Mouse (Mus musculus): Measurements from ENCODE around the gene Ninl. TPM values are rescaled to one million over a fixed set of nuclear protein-coding genes. Genes with fewer than 3 reads are reported as not detected.
"Not testable (repeated sequence)": the region's sequence is repeated elsewhere in the genome, so short reads cannot be mapped to it uniquely, and the experiment has no call there.

The Ninl gene
- polyA plus RNA-seq, 1 experiment from 2014 or later: 11.8 TPM

DNA sequence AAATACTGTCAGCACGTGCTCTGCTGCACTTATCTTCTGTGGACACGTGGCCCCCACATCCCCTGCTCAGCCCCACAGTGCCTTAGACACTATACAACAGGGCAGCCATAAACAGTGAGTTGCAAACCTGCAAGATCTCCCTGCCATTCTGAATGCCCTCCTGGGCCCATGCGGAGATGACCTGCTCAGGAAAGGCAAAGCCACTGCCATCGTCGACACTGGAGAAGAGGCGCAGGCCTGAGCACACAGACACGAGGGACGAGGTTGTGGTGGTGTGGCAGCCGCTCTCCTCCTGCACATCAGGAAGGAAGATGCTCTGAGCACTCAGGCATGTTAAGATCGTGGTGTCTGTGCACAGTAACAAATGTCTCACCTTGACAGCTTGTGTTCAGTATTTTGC, 73.2 kb downstream of the Ninl start:
- DNase-seq (ENCODE audit: low spot score): no peak
- Histone ChIP-seq H3K4me1 (replicated peaks) (no peaks in the 10 kb centered on the region), H3K4me3 (no peak overlapping the region), H3K36me3 (peaks cover 93% of the 10 kb centered on the region), H3K9me3 (no peaks in the 10 kb centered on the region), H3K27me3 (ENCODE audit: insufficient read depth, poor library complexity, severe bottlenecking) (no peaks in the 10 kb centered on the region), H3K27ac (no peak overlapping the region)
- 93% methylated on average over 10 of the region's 10 CpGs for WGBS

DNA sequence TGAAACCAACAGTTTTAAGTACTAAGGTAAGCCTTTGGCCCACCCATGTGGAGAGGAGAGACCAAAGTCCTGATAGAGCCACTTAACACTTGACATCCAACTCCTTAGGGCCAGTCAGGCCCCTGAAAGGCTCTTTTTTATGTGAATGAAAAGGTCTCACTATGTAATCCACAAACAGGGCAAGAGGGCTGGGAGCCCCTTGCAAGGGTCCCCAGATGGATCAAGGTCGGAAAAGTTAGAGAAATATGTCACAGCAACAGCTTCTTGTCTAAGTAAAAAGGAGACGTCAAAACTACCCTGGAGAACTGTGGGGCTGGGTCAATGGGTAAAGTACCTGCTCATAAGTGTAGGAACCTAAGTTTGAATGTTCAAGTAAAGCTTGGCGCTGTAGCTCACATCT, 74.5 kb downstream of the Ninl start:
- H3K36me3 ChIP-seq: peaks cover 92% of the 10 kb centered on the region
- no peaks in the 10 kb centered on the region for H3K9me3 ChIP-seq
- WGBS: 86% methylated on average over 3 of the region's 3 CpGs
- DNase-seq (ENCODE audit: low spot score): no peak
- H3K27me3 ChIP-seq (ENCODE audit: insufficient read depth, poor library complexity, severe bottlenecking): no peaks in the 10 kb centered on the region
- no peak overlapping the region for H3K4me3 ChIP-seq
- H3K27ac ChIP-seq: no peak overlapping the region
- no peaks in the 10 kb centered on the region for H3K4me1 ChIP-seq (replicated peaks)

DNA sequence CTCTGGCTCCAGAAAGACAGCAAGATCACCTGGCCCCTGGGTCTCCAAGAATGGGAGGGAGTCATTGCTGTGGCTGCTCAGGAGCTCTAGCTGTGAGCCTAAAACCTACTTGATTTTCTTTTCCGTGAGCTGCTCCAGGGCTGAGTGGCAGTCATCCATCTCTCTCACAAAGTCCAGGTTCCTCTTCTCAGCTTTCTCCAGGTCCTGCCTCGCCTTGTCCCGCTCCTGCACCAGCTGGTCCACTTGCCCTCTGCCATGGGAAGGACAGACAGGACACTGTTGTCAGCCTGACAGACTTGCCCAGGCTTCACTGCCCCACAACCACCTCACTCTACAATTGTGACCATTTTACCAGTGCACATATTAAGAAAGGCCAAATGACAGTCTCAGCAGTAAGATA, 75.9 kb downstream of the Ninl start:
- H3K4me3 ChIP-seq: no peak overlapping the region
- WGBS: 89% methylated on average over 3 of the region's 3 CpGs
- H3K27me3 ChIP-seq (ENCODE audit: insufficient read depth, poor library complexity, severe bottlenecking): no peaks in the 10 kb centered on the region
- H3K27ac ChIP-seq: no peak overlapping the region
- H3K9me3 ChIP-seq: no peaks in the 10 kb centered on the region
- DNase-seq (ENCODE audit: low spot score): no peak
- no peaks in the 10 kb centered on the region for H3K4me1 ChIP-seq (replicated peaks)
- H3K36me3 ChIP-seq: peaks cover 92% of the 10 kb centered on the region

DNA sequence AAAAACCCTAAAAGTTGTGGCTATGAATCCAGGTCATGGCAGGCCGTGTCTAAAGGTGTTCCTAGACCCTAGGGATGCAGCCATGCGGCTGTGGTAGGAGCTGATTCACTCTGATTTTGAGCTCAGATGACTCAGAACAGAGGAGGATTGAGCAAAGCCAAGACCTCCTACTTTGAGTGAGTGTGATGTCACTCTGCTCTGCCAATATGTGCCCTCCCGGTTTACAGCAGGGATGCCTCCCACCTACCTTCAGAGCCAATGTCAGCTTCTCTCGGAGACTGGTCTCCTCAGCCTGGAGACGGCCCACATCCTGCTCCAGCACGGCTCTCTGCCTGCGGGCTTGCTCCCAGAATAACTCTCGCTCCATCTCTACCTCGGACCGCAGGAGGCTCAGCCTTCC, 79.7 kb downstream of the Ninl start:
- H3K27me3 ChIP-seq (ENCODE audit: insufficient read depth, poor library complexity, severe bottlenecking): no peaks in the 10 kb centered on the region
- H3K9me3 ChIP-seq: no peaks in the 10 kb centered on the region
- no peak overlapping the region for H3K4me3 ChIP-seq
- WGBS: 93% methylated on average over 10 of the region's 10 CpGs
- no peak overlapping the region for H3K27ac ChIP-seq
- H3K4me1 ChIP-seq (replicated peaks): no peaks in the 10 kb centered on the region
- DNase-seq (ENCODE audit: low spot score): no peak
- H3K36me3 ChIP-seq: peaks cover 92% of the 10 kb centered on the region

DNA sequence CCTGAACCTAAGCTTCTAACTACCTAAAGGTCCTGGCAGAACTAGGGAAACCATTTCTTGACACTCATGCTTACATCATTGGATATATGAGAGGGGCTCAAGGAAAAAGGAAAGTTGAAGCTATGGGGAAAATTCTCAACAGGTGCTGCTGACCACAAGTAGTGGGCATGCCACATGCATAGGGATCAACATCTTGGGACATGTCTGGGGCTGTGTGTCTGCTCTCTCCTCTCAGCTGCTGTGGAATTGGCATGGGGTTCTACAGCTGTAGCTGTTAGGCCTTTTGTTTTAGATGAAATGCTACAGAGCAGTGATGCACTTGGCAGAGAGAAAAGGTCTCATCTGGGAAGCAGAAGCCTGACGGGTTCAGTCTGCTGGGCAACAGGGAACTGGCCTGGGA, 83.3 kb downstream of the Ninl start:
- Histone ChIP-seq H3K27ac (no peak overlapping the region), H3K36me3 (peaks cover 95% of the 10 kb centered on the region), H3K4me3 (no peak overlapping the region), H3K27me3 (ENCODE audit: insufficient read depth, poor library complexity, severe bottlenecking) (no peaks in the 10 kb centered on the region), H3K9me3 (no peaks in the 10 kb centered on the region), H3K4me1 (replicated peaks) (no peaks in the 10 kb centered on the region)
- 80% methylated on average over 1 of the region's 1 CpGs for WGBS
- no peak for DNase-seq (ENCODE audit: low spot score)

DNA sequence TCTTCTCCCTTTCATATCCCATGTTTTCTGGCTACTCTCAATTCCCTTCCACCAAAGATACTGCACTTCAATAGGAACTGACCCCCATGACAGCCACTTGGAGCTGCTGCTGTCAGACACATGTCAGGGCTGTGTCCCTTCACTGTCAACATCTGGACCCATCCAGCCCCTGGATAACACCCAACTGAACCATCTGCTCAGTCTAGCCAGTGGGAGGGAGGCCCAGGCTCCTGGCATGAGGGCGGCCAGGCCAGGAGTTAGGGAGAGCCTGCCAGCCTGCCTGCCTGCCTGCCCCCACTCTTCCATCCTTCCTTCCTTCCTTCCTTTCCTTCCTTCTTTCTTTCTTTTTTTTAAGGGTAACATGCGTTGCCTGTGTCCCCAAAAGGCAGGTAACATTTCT, 88.0 kb downstream of the Ninl start:
- H3K4me3 ChIP-seq: no peak overlapping the region
- H3K4me1 ChIP-seq (replicated peaks): no peaks in the 10 kb centered on the region
- 95% methylated on average over 2 of the region's 2 CpGs for WGBS
- H3K27ac ChIP-seq: no peak overlapping the region
- no peak for DNase-seq (ENCODE audit: low spot score)
- H3K27me3 ChIP-seq (ENCODE audit: insufficient read depth, poor library complexity, severe bottlenecking): no peaks in the 10 kb centered on the region
- no peaks in the 10 kb centered on the region for H3K9me3 ChIP-seq
- H3K36me3 ChIP-seq: peaks cover 87% of the 10 kb centered on the region

DNA sequence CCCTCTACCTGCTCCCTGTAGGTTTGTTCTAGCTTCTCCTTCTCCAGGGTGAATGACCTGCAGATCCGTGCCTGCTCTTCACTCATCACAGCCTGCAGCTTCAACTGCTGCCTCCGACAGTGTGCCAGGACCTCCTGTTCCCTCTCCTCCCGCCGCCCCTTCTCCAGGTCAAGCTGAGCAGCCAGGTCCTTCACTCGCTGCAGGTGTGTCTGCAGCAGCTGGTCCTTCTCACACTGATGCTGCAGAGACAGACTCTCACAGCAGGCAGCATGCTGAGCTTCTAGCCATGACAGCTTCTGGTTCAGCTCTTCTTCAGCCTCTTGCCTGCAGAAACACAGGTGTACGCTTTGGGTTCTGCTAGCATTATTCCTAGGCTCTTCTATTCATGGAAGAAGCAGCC, 89.1 kb downstream of the Ninl start:
- Histone ChIP-seq H3K27ac (no peak overlapping the region), H3K4me1 (replicated peaks) (no peaks in the 10 kb centered on the region), H3K36me3 (peaks cover 85% of the 10 kb centered on the region), H3K9me3 (no peaks in the 10 kb centered on the region), H3K4me3 (no peak overlapping the region), H3K27me3 (ENCODE audit: insufficient read depth, poor library complexity, severe bottlenecking) (no peaks in the 10 kb centered on the region)
- no peak for DNase-seq (ENCODE audit: low spot score)
- 90% methylated on average over 6 of the region's 6 CpGs for WGBS

DNA sequence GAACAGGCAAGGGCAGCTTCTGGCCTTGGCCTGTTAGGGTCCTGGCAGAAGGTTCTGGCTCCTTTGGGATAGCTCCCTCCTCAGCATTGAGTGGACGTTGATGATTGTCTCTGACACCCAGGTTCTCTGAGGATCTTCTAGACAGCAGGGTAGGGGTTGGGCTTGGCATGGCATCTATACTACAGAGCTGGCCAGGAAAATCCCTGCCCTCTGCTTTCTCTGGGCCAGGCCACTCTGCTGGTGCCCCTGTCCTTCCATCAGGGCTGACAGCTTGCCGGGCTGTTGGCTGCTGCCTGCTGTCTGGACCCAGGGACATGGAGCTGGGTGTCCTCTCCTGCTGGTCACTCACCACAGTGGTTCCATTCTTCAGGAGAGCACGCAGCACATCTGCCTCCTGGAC, 89.5 kb downstream of the Ninl start:
- H3K27me3 ChIP-seq (ENCODE audit: insufficient read depth, poor library complexity, severe bottlenecking): no peaks in the 10 kb centered on the region
- no peaks in the 10 kb centered on the region for H3K9me3 ChIP-seq
- H3K27ac ChIP-seq: no peak overlapping the region
- 96% methylated on average over 3 of the region's 3 CpGs for WGBS
- no peaks in the 10 kb centered on the region for H3K4me1 ChIP-seq (replicated peaks)
- DNase-seq (ENCODE audit: low spot score): no peak
- peaks cover 85% of the 10 kb centered on the region for H3K36me3 ChIP-seq
- no peak overlapping the region for H3K4me3 ChIP-seq

DNA sequence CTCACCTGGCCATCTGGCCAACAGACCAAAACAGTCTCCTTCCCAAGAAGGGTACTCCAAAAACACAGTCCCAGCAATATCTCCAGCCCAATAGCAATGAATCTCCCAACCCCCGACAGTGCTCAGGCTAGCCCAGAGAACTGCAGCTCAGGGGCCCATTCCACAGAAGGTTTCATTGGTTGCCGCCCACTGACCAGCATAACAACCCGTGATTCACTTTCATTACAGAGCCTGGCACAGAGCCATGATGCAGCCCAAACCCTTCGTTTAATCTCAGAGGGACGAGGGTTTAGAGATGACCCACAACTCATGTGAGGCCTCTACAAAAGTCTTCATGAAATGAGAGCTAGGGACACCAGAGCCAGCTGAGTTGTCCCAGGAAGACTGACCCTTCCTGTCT, 90.4 kb downstream of the Ninl start:
- H3K36me3 ChIP-seq: peaks cover 87% of the 10 kb centered on the region
- DNase-seq (ENCODE audit: low spot score): no peak
- 94% methylated on average over 5 of the region's 5 CpGs for WGBS

DNA sequence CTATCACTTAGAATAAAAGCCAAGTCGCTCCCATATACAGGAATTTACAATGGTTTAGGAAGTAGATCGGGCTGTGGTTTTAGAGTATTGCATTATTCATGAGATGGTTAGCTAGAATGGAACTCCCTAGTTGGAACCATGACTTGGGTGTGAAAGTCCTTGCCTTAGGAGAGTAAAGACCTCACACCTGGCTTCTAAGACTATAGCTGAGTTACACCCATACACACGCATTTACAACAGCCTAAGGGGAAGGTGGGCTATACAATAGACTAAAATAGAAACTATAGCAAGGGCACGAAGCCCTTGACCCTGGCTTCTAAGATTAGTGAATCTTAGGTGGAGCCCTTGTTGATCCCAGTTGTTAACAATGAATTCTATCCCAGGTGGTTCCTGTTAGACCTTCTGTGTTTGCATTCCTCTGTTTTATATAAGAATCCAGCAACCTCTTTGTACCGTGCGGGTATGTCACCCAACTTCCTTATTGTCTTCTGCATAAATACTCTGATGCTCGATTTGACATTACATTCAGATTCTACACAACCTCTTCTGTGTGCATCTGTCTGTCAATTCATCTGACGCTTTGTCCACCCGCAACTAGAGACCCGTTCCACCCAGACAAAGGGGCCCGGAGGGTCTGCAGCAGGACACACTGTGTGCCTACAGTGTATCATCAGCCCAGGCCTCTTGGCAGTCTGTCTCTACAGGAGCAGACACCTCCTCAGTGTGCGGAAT, 91.1 kb downstream of the Ninl start:
- not testable (repeated sequence) for H3K27ac ChIP-seq; H3K27me3 ChIP-seq (ENCODE audit: insufficient read depth, poor library complexity, severe bottlenecking); H3K4me3 ChIP-seq; H3K9me3 ChIP-seq; H3K4me1 ChIP-seq (replicated peaks); DNase-seq (ENCODE audit: low spot score)
- WGBS: 95% methylated on average over 12 of the region's 12 CpGs
- H3K36me3 ChIP-seq: peaks cover 88% of the 10 kb centered on the region

More for the DNA sequence above, 90.4 kb downstream of the Ninl start:
- H3K27ac ChIP-seq: no peak overlapping the region
- H3K9me3 ChIP-seq: no peaks in the 10 kb centered on the region
- H3K4me3 ChIP-seq: no peak overlapping the region
- no peaks in the 10 kb centered on the region for H3K27me3 ChIP-seq (ENCODE audit: insufficient read depth, poor library complexity, severe bottlenecking)
- no peaks in the 10 kb centered on the region for H3K4me1 ChIP-seq (replicated peaks)

DNA sequence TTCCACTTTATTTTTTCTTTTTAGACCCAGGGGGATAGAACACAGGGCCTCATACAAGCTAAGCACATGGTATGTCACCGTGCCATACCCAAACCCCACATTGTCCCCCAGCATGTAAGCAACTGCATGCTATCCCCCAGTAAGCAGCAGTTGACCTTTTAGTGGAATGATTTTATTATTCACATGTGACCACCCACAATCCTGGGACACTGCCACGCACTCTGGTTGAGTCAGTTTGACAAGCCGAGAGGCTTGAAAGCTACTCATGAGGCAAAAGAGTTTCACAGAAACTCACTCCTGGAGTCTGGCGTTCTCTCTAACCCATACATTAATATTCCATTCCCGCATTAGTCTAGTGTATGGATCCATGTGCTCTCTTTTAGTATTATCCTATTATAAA, 91.8 kb downstream of the Ninl start:
- H3K4me3 ChIP-seq; DNase-seq (ENCODE audit: low spot score); H3K27me3 ChIP-seq (ENCODE audit: insufficient read depth, poor library complexity, severe bottlenecking); H3K27ac ChIP-seq; H3K4me1 ChIP-seq (replicated peaks); H3K9me3 ChIP-seq: not testable (repeated sequence)
- H3K36me3 ChIP-seq: peaks cover 88% of the 10 kb centered on the region
- WGBS: 95% methylated on average over 5 of the region's 5 CpGs

DNA sequence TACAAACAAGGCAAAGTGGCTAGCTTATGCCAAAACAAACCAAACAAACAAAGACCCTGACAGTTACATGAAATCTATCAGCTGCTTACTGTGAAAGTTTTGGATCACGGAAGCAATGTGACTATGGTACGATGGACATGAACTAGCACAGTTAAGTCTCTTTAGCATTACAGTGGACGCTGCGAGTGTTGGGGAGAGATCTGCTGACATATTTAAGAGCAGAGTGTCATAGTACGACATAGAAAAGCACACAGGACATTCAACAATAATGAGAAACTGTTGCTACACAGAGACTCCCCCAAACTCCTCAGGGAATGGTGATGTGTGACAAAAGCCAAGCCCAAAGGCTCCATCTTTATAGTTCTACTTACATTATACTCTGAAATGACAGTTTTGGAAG, 95.2 kb downstream of the Ninl start:
- H3K9me3 ChIP-seq: no peaks in the 10 kb centered on the region
- no peak overlapping the region for H3K4me3 ChIP-seq
- H3K36me3 ChIP-seq: peaks cover 83% of the 10 kb centered on the region
- no peaks in the 10 kb centered on the region for H3K27me3 ChIP-seq (ENCODE audit: insufficient read depth, poor library complexity, severe bottlenecking)
- no peaks in the 10 kb centered on the region for H3K4me1 ChIP-seq (replicated peaks)
- WGBS: 94% methylated on average over 5 of the region's 5 CpGs
- H3K27ac ChIP-seq: no peak overlapping the region
- DNase-seq (ENCODE audit: low spot score): no peak

DNA sequence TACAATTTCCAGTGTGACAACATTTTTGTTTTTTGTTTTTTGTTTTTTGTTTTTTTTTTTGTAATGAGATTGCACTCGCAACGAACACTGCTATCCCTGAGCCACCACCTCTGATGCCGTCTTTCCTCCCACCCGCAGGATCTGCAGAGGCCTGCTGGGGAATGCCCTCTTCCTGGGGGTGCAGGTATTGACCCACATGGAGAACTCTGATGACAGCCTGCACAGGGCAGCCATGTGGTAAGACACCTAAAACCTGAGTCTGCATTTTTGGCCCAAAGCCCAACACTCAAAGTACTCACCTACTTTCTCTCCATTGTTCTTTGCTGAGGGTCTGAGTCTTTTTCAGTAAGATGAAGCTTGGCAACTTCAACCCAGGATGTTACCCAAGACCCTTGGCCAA, 104.5 kb downstream of the Ninl start:
- H3K4me3 ChIP-seq: no peak overlapping the region
- DNase-seq (ENCODE audit: low spot score): no peak
- WGBS: 95% methylated on average over 4 of the region's 4 CpGs
- peaks cover 85% of the 10 kb centered on the region for H3K36me3 ChIP-seq
- no peaks in the 10 kb centered on the region for H3K27me3 ChIP-seq (ENCODE audit: insufficient read depth, poor library complexity, severe bottlenecking)
- no peak overlapping the region for H3K27ac ChIP-seq
- no peaks in the 10 kb centered on the region for H3K9me3 ChIP-seq
- H3K4me1 ChIP-seq (replicated peaks): no peaks in the 10 kb centered on the region

DNA sequence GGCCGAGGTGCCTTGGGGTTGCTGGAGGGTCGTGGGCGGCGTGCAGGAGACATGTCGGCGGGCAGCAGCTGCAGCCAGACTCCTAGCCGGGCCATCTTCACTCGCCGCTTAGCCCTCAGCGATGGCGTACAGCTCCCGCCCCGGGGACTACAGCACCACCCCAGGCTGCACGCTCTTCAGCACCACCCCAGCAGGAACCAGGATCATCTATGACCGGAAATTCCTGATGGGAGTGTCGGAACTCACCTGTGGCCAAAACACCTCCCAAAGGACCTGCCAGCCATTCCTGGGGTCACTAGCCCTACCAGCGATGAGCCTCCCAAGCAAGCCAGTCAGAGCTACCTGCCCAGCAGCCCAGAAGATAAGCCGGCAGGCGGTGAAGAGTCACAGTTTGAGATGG, 105.7 kb downstream of the Ninl start:
- Histone ChIP-seq H3K27me3 (ENCODE audit: insufficient read depth, poor library complexity, severe bottlenecking) (no peaks in the 10 kb centered on the region), H3K9me3 (no peaks in the 10 kb centered on the region), H3K4me3 (no peak overlapping the region), H3K27ac (no peak overlapping the region), H3K4me1 (replicated peaks) (no peaks in the 10 kb centered on the region), H3K36me3 (peaks cover 92% of the 10 kb centered on the region)
- DNase-seq (ENCODE audit: low spot score): no peak
- WGBS: 89% methylated on average over 19 of the region's 19 CpGs

Measured in hindbrain, embryonic 10.5 days (tissue).